Mouse (Mus musculus) midbrain, embryonic 15.5 days (tissue): Measurements from ENCODE around the gene Fzd9. TPM values are rescaled to one million over a fixed set of nuclear protein-coding genes. Genes with fewer than 3 reads are reported as not detected.

ENCODE experiments used
- ATAC-seq: fragments of 200-750 bp; cut with Nextera tagmentation; replicated peaks from 2 replicates; pipeline ENCODE4 v1.8.0; 2017; ENCODE audit warnings: moderate TSS enrichment
- H3K27ac ChIP-seq: fragments of 300-500 bp; sonication (generic); 2 replicates; pipeline ENCODE4 v1.5.1; 2015; ENCODE audit warnings: mild to moderate bottlenecking, inconsistent platforms
- H3K27me3 ChIP-seq: fragments of 300-500 bp; sonication (generic); replicated peaks from 2 replicates; pipeline ENCODE4 v1.6.1; 2015; ENCODE audit warnings: inconsistent platforms
- H3K36me3 ChIP-seq: fragments of 300-500 bp; sonication (generic); replicated peaks from 2 replicates; pipeline ENCODE4 v1.6.1; 2015; ENCODE audit warnings: inconsistent platforms
- H3K4me1 ChIP-seq: fragments of 300-500 bp; sonication (generic); 2 replicates; pipeline ENCODE4 v1.6.1; 2015; ENCODE audit warnings: inconsistent platforms
- H3K4me2 ChIP-seq: fragments of 300-500 bp; sonication (generic); 2 replicates; pipeline ENCODE4 v1.6.1; 2015; ENCODE audit warnings: inconsistent platforms, mild to moderate bottlenecking, moderate library complexity
- H3K4me3 ChIP-seq: fragments of 300-500 bp; sonication (generic); 2 replicates; pipeline ENCODE4 v1.5.1; 2015; ENCODE audit warnings: mild to moderate bottlenecking, inconsistent platforms
- H3K9ac ChIP-seq: fragments of 300-500 bp; sonication (generic); 2 replicates; pipeline ENCODE4 v1.6.1; 2015; ENCODE audit warnings: mild to moderate bottlenecking, inconsistent platforms
- H3K9me3 ChIP-seq: fragments of 300-500 bp; sonication (generic); 2 replicates; pipeline ENCODE4 v1.6.1; 2016; ENCODE audit warnings: inconsistent platforms
- WGBS: fragments of 180-500 bp; shearing (Covaris S2); methylation state at CpG from one replicate; pipeline ENCODE4 v1.1.7; 2015; ENCODE audit warnings: mixed read lengths; 5-methylcytosine and 5-hydroxymethylcytosine counted together
- polyA plus RNA-seq: library from polyadenylated mRNA; unstranded; fragments of >200 nt; fragmentation: Nextera tagmentation; extraction: Ambion mirVana; gene quantifications from 2 replicates; pipeline ENCODE4 v1.2.1, GENCODE M21; 2015

Gene Fzd9
- 11.5 and 15.4 TPM in 2 replicates for polyA plus RNA-seq

GRCm38 (mm10) chr5:135251079-135251454 lies at the start of gene Fzd9:
Gene Fzd9 (minus strand): TSS chr5:135251230.
- H3K36me3 ChIP-seq, result no peaks in the 10 kb centered on the region; the same call in 1 of the 2 replicates
- H3K9me3 ChIP-seq, result no peaks in the 10 kb centered on the region
- H3K4me3 ChIP-seq, result peak within 1 kb of the TSS; percentile 53
- H3K4me2 ChIP-seq, result peak within 1 kb of the TSS; percentile 87
- 0 out of 2 replicates have a peak within 1 kb of the TSS, but pooled peaks have one; percentile 43 for H3K27ac ChIP-seq
- 4% methylated on average over 23 of the region's 51 CpGs for WGBS
- peak within 1 kb of the TSS; percentile 37 for H3K9ac ChIP-seq
- H3K27me3 ChIP-seq, result peaks cover 18% of the 10 kb centered on the region; the same call in 1 of the 2 replicates
- H3K4me1 ChIP-seq, result peaks cover 36% of the 10 kb centered on the region
- ATAC-seq, result peak; percentile 81

- Histone ChIP-seq H3K9ac (no peak overlapping the region), H3K9me3 (no peaks in the 10 kb centered on the region), H3K4me2 (no peak overlapping the region), H3K36me3 (no peaks in the 10 kb centered on the region), H3K27ac (no peak overlapping the region), H3K4me1 (no peaks in the 10 kb centered on the region), H3K27me3 (no peaks in the 10 kb centered on the region), H3K4me3 (no peak overlapping the region)
- WGBS, result 88% methylated on average over 2 of the region's 2 CpGs
- ATAC-seq, result no peak
Observed at GRCm38 (mm10) chr5:135292001-135292400, 41.0 kb upstream of the Fzd9 start.

DNA sequence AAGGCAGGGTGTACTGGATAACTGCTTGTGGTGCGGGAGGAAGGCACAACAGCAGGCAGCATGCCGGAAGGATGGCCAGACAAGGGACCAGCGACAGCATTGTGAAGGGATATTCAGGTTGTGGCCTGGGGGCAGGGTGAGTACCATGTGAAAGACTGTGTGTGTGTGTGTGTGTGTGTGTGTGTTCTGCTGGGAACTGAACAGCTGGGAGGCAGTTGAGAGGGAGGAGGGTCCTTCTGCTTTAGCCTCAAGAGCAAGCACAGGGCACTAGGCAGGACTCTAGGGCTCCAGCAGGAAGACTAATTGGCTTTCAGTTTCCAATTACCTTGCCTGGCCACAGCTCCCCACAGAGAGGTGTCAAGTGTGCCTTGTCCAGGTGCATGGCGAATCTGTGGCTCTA lies 40.2 kb upstream of the Fzd9 start:
- no peak for ATAC-seq
- no peaks in the 10 kb centered on the region for H3K4me1 ChIP-seq
- WGBS, result 51% methylated on average over 4 of the region's 4 CpGs

DNA sequence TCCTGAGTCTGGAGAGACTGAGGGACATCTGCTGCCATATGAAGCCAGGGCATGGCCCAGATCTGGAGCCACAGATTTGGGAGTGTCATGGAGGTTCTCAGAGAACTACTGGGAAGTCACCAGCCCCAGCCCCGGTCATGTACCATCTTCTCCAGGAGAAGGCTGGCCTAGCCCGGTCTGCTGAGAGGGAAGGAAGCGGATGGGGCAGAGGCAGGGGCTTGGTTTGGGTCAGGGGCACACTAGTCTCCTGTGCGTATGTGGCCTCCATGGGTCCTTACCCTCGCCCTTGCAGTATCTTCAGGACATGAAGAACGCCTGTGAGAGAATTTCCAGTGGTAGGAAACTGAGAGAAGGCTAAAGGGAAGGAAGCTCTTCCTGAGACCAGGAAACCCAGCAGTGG lies 39.7 kb upstream of the Fzd9 start:
- Histone ChIP-seq H3K36me3 (no peaks in the 10 kb centered on the region), H3K4me2 (no peak overlapping the region), H3K4me3 (no peak overlapping the region), H3K9me3 (no peaks in the 10 kb centered on the region), H3K9ac (no peak overlapping the region), H3K4me1 (no peaks in the 10 kb centered on the region), H3K27me3 (no peaks in the 10 kb centered on the region), H3K27ac (no peak overlapping the region)
- no peak for ATAC-seq
- 85% methylated on average over 6 of the region's 6 CpGs for WGBS

More for the DNA sequence above, 40.2 kb upstream of the Fzd9 start:
- H3K9me3 ChIP-seq, result no peaks in the 10 kb centered on the region
- H3K4me2 ChIP-seq, result no peak overlapping the region
- no peak overlapping the region for H3K27ac ChIP-seq
- no peaks in the 10 kb centered on the region for H3K36me3 ChIP-seq
- H3K27me3 ChIP-seq, result no peaks in the 10 kb centered on the region
- H3K9ac ChIP-seq, result no peak overlapping the region
- no peak overlapping the region for H3K4me3 ChIP-seq

- no peaks in the 10 kb centered on the region for H3K36me3 ChIP-seq
- no peak overlapping the region for H3K9ac ChIP-seq
- H3K27me3 ChIP-seq, result no peaks in the 10 kb centered on the region
- H3K9me3 ChIP-seq, result no peaks in the 10 kb centered on the region
- no peak for ATAC-seq
- no peak overlapping the region for H3K4me3 ChIP-seq
- WGBS, result 82% methylated on average over 5 of the region's 5 CpGs
- no peak overlapping the region for H3K4me2 ChIP-seq
- H3K27ac ChIP-seq, result no peak overlapping the region
- H3K4me1 ChIP-seq, result no peaks in the 10 kb centered on the region
Observed at GRCm38 (mm10) chr5:135286926-135287325, 35.9 kb upstream of the Fzd9 start.

DNA sequence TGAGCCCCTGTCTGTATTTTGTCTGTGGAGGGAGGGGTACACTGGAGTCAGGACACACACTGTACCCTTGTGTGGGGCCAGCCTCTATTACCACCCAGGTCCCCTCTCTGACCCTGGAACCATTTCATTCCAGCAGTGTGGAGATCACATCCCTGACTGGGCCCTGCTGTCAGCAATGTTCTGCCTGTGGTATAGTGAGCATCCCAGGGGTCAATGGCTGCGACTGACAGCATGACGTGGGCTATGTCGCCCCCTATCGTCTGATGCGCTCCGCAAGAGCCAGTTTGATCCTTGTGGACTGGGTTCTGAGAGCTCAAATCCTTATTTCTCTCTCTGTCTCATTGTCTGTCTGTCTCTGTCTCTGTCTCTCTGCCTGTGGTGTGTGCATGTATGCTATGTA lies 35.2 kb upstream of the Fzd9 start:
- Histone ChIP-seq H3K9me3 (no peaks in the 10 kb centered on the region), H3K27me3 (no peaks in the 10 kb centered on the region), H3K4me3 (no peak overlapping the region), H3K27ac (no peak overlapping the region), H3K4me2 (no peak overlapping the region), H3K9ac (no peak overlapping the region), H3K4me1 (no peaks in the 10 kb centered on the region), H3K36me3 (no peaks in the 10 kb centered on the region)
- WGBS, result 0% methylated on average over 6 of the region's 6 CpGs
- peak; percentile 54 for ATAC-seq

GRCm38 (mm10) chr5:135285211-135285610 lies 34.2 kb upstream of the Fzd9 start:
- no peak for ATAC-seq
- 50% methylated on average over 3 of the region's 3 CpGs for WGBS
- Histone ChIP-seq H3K4me1 (no peaks in the 10 kb centered on the region), H3K27me3 (no peaks in the 10 kb centered on the region), H3K36me3 (no peaks in the 10 kb centered on the region), H3K4me2 (no peak overlapping the region), H3K9me3 (no peaks in the 10 kb centered on the region), H3K9ac (no peak overlapping the region), H3K4me3 (no peak overlapping the region), H3K27ac (no peak overlapping the region)

GRCm38 (mm10) chr5:135280226-135280625 lies 29.2 kb upstream of the Fzd9 start:
- Histone ChIP-seq H3K9ac (no peak overlapping the region), H3K9me3 (no peaks in the 10 kb centered on the region), H3K4me2 (no peak overlapping the region), H3K4me3 (no peak overlapping the region), H3K36me3 (no peaks in the 10 kb centered on the region), H3K27ac (no peak overlapping the region), H3K27me3 (0 out of 2 replicates have a peak, but pooled peaks cover 3% of the 10 kb centered on the region), H3K4me1 (peaks cover 6% of the 10 kb centered on the region; the same call in 1 of the 2 replicates)
- 81% methylated on average over 9 of the region's 9 CpGs for WGBS
- no peak for ATAC-seq

DNA sequence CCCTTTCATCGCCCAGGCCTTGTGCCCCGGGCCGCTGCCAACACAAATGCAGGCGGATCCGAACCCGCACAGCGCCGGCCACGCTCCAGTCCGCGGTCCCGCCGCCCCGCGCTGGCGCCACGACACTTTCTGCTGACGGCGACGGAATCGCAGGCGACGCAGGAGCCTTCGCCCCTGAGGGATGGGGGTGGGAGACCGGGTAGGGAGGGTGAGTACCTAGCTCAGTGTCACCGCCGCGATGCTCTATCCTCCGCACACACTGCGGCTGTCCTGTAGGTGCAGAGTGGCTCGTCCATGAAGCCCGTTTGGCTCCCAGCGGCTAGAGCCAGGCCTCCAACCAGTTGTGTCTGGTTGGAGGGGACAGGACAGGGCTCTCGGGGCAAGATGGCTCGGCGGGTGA lies 25.6 kb upstream of the Fzd9 start:
- no peaks in the 10 kb centered on the region for H3K9me3 ChIP-seq
- H3K4me3 ChIP-seq, result no peak overlapping the region; the same call in 1 of the 2 replicates
- H3K27ac ChIP-seq, result no peak overlapping the region
- H3K36me3 ChIP-seq, result no peaks in the 10 kb centered on the region
- WGBS, result 6% methylated on average over 36 of the region's 36 CpGs
- ATAC-seq, result no peak
- peaks cover 21% of the 10 kb centered on the region for H3K4me1 ChIP-seq
- peak overlapping the region; percentile 28 for H3K4me2 ChIP-seq
- no peak overlapping the region for H3K9ac ChIP-seq
- 0 out of 2 replicates have a peak, but pooled peaks cover 3% of the 10 kb centered on the region for H3K27me3 ChIP-seq

GRCm38 (mm10) chr5:135274663-135275396 lies 23.8 kb upstream of the Fzd9 start:
- Histone ChIP-seq H3K36me3 (no peaks in the 10 kb centered on the region), H3K9ac (no peak overlapping the region), H3K4me1 (peaks cover 21% of the 10 kb centered on the region), H3K9me3 (no peaks in the 10 kb centered on the region), H3K4me2 (peak overlapping the region; percentile 31; the same call in 1 of the 2 replicates), H3K4me3 (no peak overlapping the region), H3K27me3 (0 out of 2 replicates have a peak, but pooled peaks cover 3% of the 10 kb centered on the region), H3K27ac (peak overlapping the region; percentile 53)
- 0 out of 2 replicates have a peak, but pooled peaks have one; percentile 30 for ATAC-seq
- 13% methylated on average over 15 of the region's 15 CpGs for WGBS

GRCm38 (mm10) chr5:135271563-135272165 lies 20.6 kb upstream of the Fzd9 start:
- Histone ChIP-seq H3K4me1 (peaks cover 19% of the 10 kb centered on the region), H3K36me3 (no peaks in the 10 kb centered on the region), H3K4me2 (no peak overlapping the region), H3K9me3 (no peaks in the 10 kb centered on the region), H3K9ac (no peak overlapping the region), H3K4me3 (no peak overlapping the region), H3K27ac (peak overlapping the region; percentile 36; the same call in 1 of the 2 replicates), H3K27me3 (0 out of 2 replicates have a peak, but pooled peaks cover 3% of the 10 kb centered on the region)
- 39% methylated on average over 12 of the region's 12 CpGs for WGBS
- peak; percentile 67 for ATAC-seq

DNA sequence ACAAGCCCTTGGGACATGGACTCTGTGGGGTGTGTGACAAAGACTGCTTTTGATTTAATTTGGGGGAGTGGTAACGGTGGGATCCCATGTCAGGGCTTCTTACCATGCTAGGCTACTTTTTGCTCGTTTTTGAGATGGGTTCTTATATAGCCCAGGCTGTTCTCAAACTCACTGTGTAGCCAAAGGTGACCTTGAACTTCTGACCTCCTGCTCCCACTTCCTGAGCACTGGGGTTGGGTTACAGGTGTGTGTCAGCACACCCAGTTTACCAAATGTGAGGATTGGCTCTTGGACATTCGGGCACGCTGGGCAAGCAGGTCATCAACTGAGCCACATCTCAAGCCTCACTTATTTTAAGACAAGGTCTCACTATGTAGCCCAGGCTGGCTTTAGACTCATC lies 19.3 kb upstream of the Fzd9 start:
- Histone ChIP-seq H3K27ac (no peak overlapping the region), H3K4me3 (no peak overlapping the region), H3K9ac (no peak overlapping the region), H3K27me3 (no peaks in the 10 kb centered on the region), H3K9me3 (no peaks in the 10 kb centered on the region), H3K4me1 (peaks cover 15% of the 10 kb centered on the region), H3K36me3 (no peaks in the 10 kb centered on the region), H3K4me2 (no peak overlapping the region)
- 89% methylated on average over 4 of the region's 4 CpGs for WGBS
- ATAC-seq, result no peak
